Mouse (Mus musculus) hindbrain, embryonic 14.5 days (tissue): ENCODE measurements around the gene Phf14. TPM values are rescaled to one million over a fixed set of nuclear protein-coding genes. Genes with fewer than 3 reads are reported as not detected.

Experiments used
- ATAC-seq: fragments of 200-750 bp; cut with Nextera tagmentation; 2 replicates; pipeline ENCODE4 v1.8.0; 2017; ENCODE audit warnings: moderate number of reproducible peaks, mild to moderate bottlenecking, moderate TSS enrichment, moderate library complexity; ENCODE audit not compliant: low FRiP score
- DNase-seq: peaks from one replicate; pipeline ENCODE4 v3.0.0-alpha.2; 2015; ENCODE audit warnings: low spot score
- H3K27ac ChIP-seq: fragments of 300-500 bp; sonication (generic); 2 replicates; pipeline ENCODE4 v1.5.1; 2014; ENCODE audit warnings: mild to moderate bottlenecking, moderate library complexity
- H3K27me3 ChIP-seq: fragments of 300-500 bp; sonication (generic); 2 replicates; pipeline ENCODE4 v1.6.1; 2014; ENCODE audit warnings: mild to moderate bottlenecking, low read length, mixed read lengths; ENCODE audit not compliant: control insufficient read depth, insufficient read depth
- H3K36me3 ChIP-seq: fragments of 300-500 bp; sonication (generic); replicated peaks from 2 replicates; pipeline ENCODE4 v1.6.1; 2014; ENCODE audit not compliant: control insufficient read depth, insufficient read depth
- H3K4me1 ChIP-seq: fragments of 300-500 bp; sonication (generic); replicated peaks from 2 replicates; pipeline ENCODE4 v1.6.1; 2014; ENCODE audit warnings: antibody characterized with exemption, low read length, mixed read lengths; ENCODE audit not compliant: control insufficient read depth, insufficient read depth
- H3K4me2 ChIP-seq: fragments of 300-500 bp; sonication (generic); replicated peaks from 2 replicates; pipeline ENCODE4 v1.6.1; 2014; ENCODE audit warnings: mild to moderate bottlenecking, moderate library complexity
- H3K4me3 ChIP-seq: fragments of 300-500 bp; sonication (generic); replicated peaks from 2 replicates; pipeline ENCODE4 v1.5.1; 2014; ENCODE audit warnings: mild to moderate bottlenecking, low read length
- H3K9ac ChIP-seq: fragments of 300-500 bp; sonication (generic); 2 replicates; pipeline ENCODE4 v1.6.1; 2014
- H3K9me3 ChIP-seq: fragments of 300-500 bp; sonication (generic); 2 replicates; pipeline ENCODE4 v1.6.1; 2016; ENCODE audit warnings: low read length; ENCODE audit not compliant: control insufficient read depth
- WGBS: fragments of 180-500 bp; shearing (Covaris S2); extraction: QIAGEN DNeasy Blood & Tissue Kit; methylation state at CpG from one replicate; pipeline ENCODE4 v1.1.7; 2014; 5-methylcytosine and 5-hydroxymethylcytosine counted together
- polyA plus RNA-seq: library from polyadenylated mRNA; unstranded; fragments of >200 nt; fragmentation: Nextera tagmentation; extraction: Ambion mirVana; gene quantifications from 2 replicates; pipeline ENCODE4 v1.2.1, GENCODE M21; 2014

Gene Phf14
- polyA plus RNA-seq, 1 experiment from 2014 or later, result 108 TPM

- Histone ChIP-seq H3K4me2 (no peak overlapping the region), H3K27ac (no peak overlapping the region; the same call in 1 of the 2 replicates), H3K9me3 (no peaks in the 10 kb centered on the region), H3K27me3 (no peaks in the 10 kb centered on the region), H3K36me3 (no peaks in the 10 kb centered on the region; the same call in 1 of the 2 replicates), H3K4me3 (no peak overlapping the region), H3K9ac (no peak overlapping the region), H3K4me1 (no peaks in the 10 kb centered on the region; the same call in 1 of the 2 replicates)
- WGBS, result 44% methylated on average over 2 of the region's 2 CpGs
- DNase-seq (no peak), ATAC-seq (peak; percentile 40; the same call in 1 of the 2 replicates)
Measured at GRCm38 (mm10) chr6:12014035-12014434, 106.4 kb downstream of the Phf14 start.

- no peaks in the 10 kb centered on the region; the same call in 1 of the 2 replicates for H3K4me1 ChIP-seq
- H3K9ac ChIP-seq, result no peak overlapping the region
- H3K36me3 ChIP-seq, result peaks cover 2% of the 10 kb centered on the region; the same call in 1 of the 2 replicates
- WGBS, result 92% methylated on average over 2 of the region's 2 CpGs
- ATAC-seq, result no peak
- DNase-seq, result no peak
- H3K4me3 ChIP-seq, result no peak overlapping the region
- no peak overlapping the region for H3K27ac ChIP-seq
- no peaks in the 10 kb centered on the region for H3K27me3 ChIP-seq
- H3K4me2 ChIP-seq, result no peak overlapping the region
- no peaks in the 10 kb centered on the region for H3K9me3 ChIP-seq
Measured at GRCm38 (mm10) chr6:12014733-12015132, 107.1 kb downstream of the Phf14 start.

GRCm38 (mm10) chr6:12019736-12020135 is 112.1 kb downstream of the Phf14 start:
- peaks cover 17% of the 10 kb centered on the region for H3K36me3 ChIP-seq
- H3K4me3 ChIP-seq, result no peak overlapping the region
- no peak overlapping the region for H3K4me2 ChIP-seq
- H3K27me3 ChIP-seq, result no peaks in the 10 kb centered on the region
- H3K27ac ChIP-seq, result no peak overlapping the region
- WGBS, result 74% methylated on average over 1 of the region's 1 CpGs
- DNase-seq, result no peak
- ATAC-seq, result no peak
- no peaks in the 10 kb centered on the region for H3K4me1 ChIP-seq
- no peak overlapping the region for H3K9ac ChIP-seq
- H3K9me3 ChIP-seq, result no peaks in the 10 kb centered on the region

GRCm38 (mm10) chr6:12020156-12020555 is 112.5 kb downstream of the Phf14 start:
- 84% methylated on average over 3 of the region's 3 CpGs for WGBS
- H3K36me3 ChIP-seq, result peaks cover 17% of the 10 kb centered on the region

GRCm38 (mm10) chr6:12020738-12021137 is 113.1 kb downstream of the Phf14 start:
- Histone ChIP-seq H3K9ac (no peak overlapping the region), H3K4me2 (no peak overlapping the region), H3K9me3 (no peaks in the 10 kb centered on the region), H3K4me1 (no peaks in the 10 kb centered on the region), H3K4me3 (no peak overlapping the region), H3K27ac (no peak overlapping the region), H3K36me3 (peaks cover 17% of the 10 kb centered on the region), H3K27me3 (no peaks in the 10 kb centered on the region)
- ATAC-seq (no peak), DNase-seq (no peak)
- WGBS, result 94% methylated on average over 4 of the region's 4 CpGs

More at GRCm38 (mm10) chr6:12020156-12020555, 112.5 kb downstream of the Phf14 start:
- DNase-seq, result no peak
- H3K9me3 ChIP-seq, result no peaks in the 10 kb centered on the region
- no peak overlapping the region for H3K4me2 ChIP-seq
- ATAC-seq, result no peak
- H3K4me1 ChIP-seq, result no peaks in the 10 kb centered on the region
- no peak overlapping the region for H3K9ac ChIP-seq
- H3K4me3 ChIP-seq, result no peak overlapping the region
- H3K27me3 ChIP-seq, result no peaks in the 10 kb centered on the region
- no peak overlapping the region for H3K27ac ChIP-seq

GRCm38 (mm10) chr6:12021480-12021879 is 113.9 kb downstream of the Phf14 start:
- Histone ChIP-seq H3K36me3 (peaks cover 20% of the 10 kb centered on the region), H3K27ac (no peak overlapping the region), H3K4me1 (no peaks in the 10 kb centered on the region), H3K9me3 (no peaks in the 10 kb centered on the region), H3K27me3 (no peaks in the 10 kb centered on the region), H3K4me2 (no peak overlapping the region), H3K9ac (no peak overlapping the region), H3K4me3 (no peak overlapping the region)
- ATAC-seq (no peak), DNase-seq (no peak)
- 93% methylated on average over 4 of the region's 4 CpGs for WGBS

GRCm38 (mm10) chr6:12023395-12023794 is 115.8 kb downstream of the Phf14 start:
- no peak overlapping the region for H3K4me2 ChIP-seq
- H3K27me3 ChIP-seq, result no peaks in the 10 kb centered on the region
- peaks cover 21% of the 10 kb centered on the region for H3K36me3 ChIP-seq
- no peak for DNase-seq
- H3K9me3 ChIP-seq, result no peaks in the 10 kb centered on the region
- H3K4me3 ChIP-seq, result no peak overlapping the region
- H3K4me1 ChIP-seq, result no peaks in the 10 kb centered on the region
- no peak overlapping the region for H3K27ac ChIP-seq
- no peak overlapping the region for H3K9ac ChIP-seq
- ATAC-seq, result no peak
- WGBS, result 94% methylated on average over 2 of the region's 2 CpGs

- Histone ChIP-seq H3K9ac (no peak overlapping the region), H3K36me3 (peaks cover 9% of the 10 kb centered on the region), H3K27me3 (no peaks in the 10 kb centered on the region), H3K4me1 (no peaks in the 10 kb centered on the region), H3K27ac (no peak overlapping the region), H3K4me2 (no peak overlapping the region), H3K9me3 (no peaks in the 10 kb centered on the region), H3K4me3 (no peak overlapping the region)
- DNase-seq (no peak), ATAC-seq (no peak)
- 72% methylated on average over 2 of the region's 2 CpGs for WGBS
Measured at GRCm38 (mm10) chr6:12026804-12027537, 119.4 kb downstream of the Phf14 start.

- peak overlapping the region; percentile 55 for H3K27ac ChIP-seq
- no peak overlapping the region for H3K4me3 ChIP-seq
- 0 out of 2 replicates have a peak, but pooled peaks cover 2% of the 10 kb centered on the region for H3K4me1 ChIP-seq
- ATAC-seq (no peak), DNase-seq (no peak)
- no peak overlapping the region for H3K9ac ChIP-seq
- H3K9me3 ChIP-seq, result no peaks in the 10 kb centered on the region
- H3K27me3 ChIP-seq, result no peaks in the 10 kb centered on the region
- 0 out of 2 replicates have a peak, but pooled peaks cover 5% of the 10 kb centered on the region for H3K36me3 ChIP-seq
- 56% methylated on average over 4 of the region's 4 CpGs for WGBS
- H3K4me2 ChIP-seq, result no peak overlapping the region
Measured at GRCm38 (mm10) chr6:12034561-12034960, 127.0 kb downstream of the Phf14 start.
